Mouse (Mus musculus): Measurements from ENCODE around the gene Gtpbp4. TPM values are rescaled to one million over a fixed set of nuclear protein-coding genes. Genes with fewer than 3 reads are reported as not detected.

The Gtpbp4 gene
- 22.2 and 30.9 TPM in 2 replicates for total RNA-seq (2023)

GRCm38 (mm10) chr13:8995990-8996786, at the start of gene Gtpbp4:
TSS of gene Gtpbp4 (minus strand) at chr13:8996083.

GRCm38 (mm10) chr13:8952563-8952962, 43.3 kb downstream of the Gtpbp4 start, which contains the start of gene Idi2:
TSS of gene Idi2 (plus strand) at chr13:8952863.

GRCm38 (mm10) chr13:8948131-8948530, 47.8 kb downstream of the Gtpbp4 start, which contains the start of gene Gm9745:
TSS of gene Gm9745 (minus strand) at chr13:8948231.

Other genes starting within 250 kb of the Gtpbp4 start
- gene Wdr37, start 124.2 kb downstream of the Gtpbp4 start, total RNA-seq (2023): 44.9 and 73.8 TPM in 2 replicates
- gene Idi1, start 110.6 kb downstream of the Gtpbp4 start, total RNA-seq (2023): 7.3 and 9.4 TPM in 2 replicates
- gene Gm9745, start 47.9 kb downstream of the Gtpbp4 start, total RNA-seq (2023): not detected in 2 replicates
- gene Idi2, start 43.2 kb downstream of the Gtpbp4 start, total RNA-seq (2023): not detected in 2 replicates
- 94.9 and 111 TPM in 2 replicates for gene Larp4b, start 97.8 kb upstream of the Gtpbp4 start, total RNA-seq (2023)